Mouse (Mus musculus): ENCODE results near the gene Ccdc38. TPM values are rescaled to one million over a fixed set of nuclear protein-coding genes. Genes with fewer than 3 reads are reported as not detected.

Gene Ccdc38
- total and polyA plus RNA-seq, 2 experiments, result 0.28 to 0.40 TPM

DNA sequence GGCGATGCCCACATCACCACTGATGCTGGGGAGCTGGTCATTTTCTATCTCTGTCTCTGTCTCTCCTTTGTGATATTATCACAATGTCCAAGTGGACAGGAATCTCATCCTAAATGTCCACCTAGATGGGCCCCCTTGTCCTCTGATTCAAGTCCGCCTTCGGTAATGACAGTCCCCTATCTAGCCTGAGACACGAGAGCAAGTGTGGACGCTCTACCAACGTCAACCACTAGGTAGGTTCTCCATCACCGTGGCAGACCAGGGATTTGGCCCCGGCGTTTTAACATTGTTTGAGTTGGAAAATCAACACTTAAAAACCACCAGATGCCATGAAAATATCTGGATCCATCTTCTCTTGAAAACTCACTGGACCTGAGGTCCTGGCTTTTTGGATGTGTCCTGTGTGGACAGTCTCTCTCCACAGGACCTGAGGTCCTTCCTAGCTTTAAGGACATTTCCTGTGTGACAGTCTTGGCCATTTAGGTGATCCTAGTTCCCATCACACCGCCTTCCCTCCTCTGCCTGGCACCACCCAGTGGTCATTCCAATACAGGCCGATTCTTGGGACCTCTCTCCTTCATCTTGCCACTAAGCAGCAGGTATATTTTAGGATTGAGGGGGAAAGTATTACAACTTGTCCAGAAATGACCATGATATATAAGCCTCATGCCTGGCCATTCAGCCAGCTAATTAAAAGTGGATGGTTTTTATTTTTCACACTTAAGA, 27.6 kb downstream of the Ccdc38 start:
- WGBS, result 86% methylated on average over 11 of the region's 11 CpGs

GRCm38 (mm10) chr10:93568671-93569070, 28.2 kb downstream of the Ccdc38 start:
- no peaks in the 10 kb centered on the region for H3K36me3 ChIP-seq (ENCODE audit: control insufficient read depth, insufficient read depth, low read length)
- WGBS, result 81% methylated on average over 6 of the region's 6 CpGs
- no peaks in the 10 kb centered on the region for H3K27me3 ChIP-seq (ENCODE audit: control insufficient read depth, insufficient read depth, low read length)
- no peak overlapping the region for H3K27ac ChIP-seq (replicated peaks; ENCODE audit: insufficient read depth, low read depth, low read length)
- TF ChIP-seq POLR2A (IDR thresholded peaks at IDR 0.05; ENCODE audit: extremely low read depth, insufficient read depth, low read length) (no peak), CTCF (IDR thresholded peaks at IDR 0.05; ENCODE audit: low read depth, low read length) (no peak)
- H3K4me1 ChIP-seq (ENCODE audit: control insufficient read depth, insufficient read depth, low read length), result no peaks in the 10 kb centered on the region
- DNase-seq (ENCODE audit: extremely low read depth, low read depth, low spot score), result no peak
- H3K4me3 ChIP-seq (ENCODE audit: insufficient read depth, low read depth, low read length), result no peak overlapping the region
- H3K79me2 ChIP-seq (ENCODE audit: control insufficient read depth, insufficient read depth, low read length), result no peaks in the 10 kb centered on the region
- H3K9ac ChIP-seq (ENCODE audit: low read depth, low read length), result no peak overlapping the region

More for the DNA sequence above, 27.6 kb downstream of the Ccdc38 start:
- H3K27ac ChIP-seq (replicated peaks; ENCODE audit: insufficient read depth, low read depth, low read length), result no peak overlapping the region
- H3K4me1 ChIP-seq (ENCODE audit: control insufficient read depth, insufficient read depth, low read length), result no peaks in the 10 kb centered on the region
- H3K4me3 ChIP-seq (ENCODE audit: insufficient read depth, low read depth, low read length), result no peak overlapping the region
- no peak overlapping the region for H3K9ac ChIP-seq (ENCODE audit: low read depth, low read length)
- no peaks in the 10 kb centered on the region for H3K36me3 ChIP-seq (ENCODE audit: control insufficient read depth, insufficient read depth, low read length)
- H3K27me3 ChIP-seq (ENCODE audit: control insufficient read depth, insufficient read depth, low read length), result no peaks in the 10 kb centered on the region
- H3K79me2 ChIP-seq (ENCODE audit: control insufficient read depth, insufficient read depth, low read length), result no peaks in the 10 kb centered on the region
- DNase-seq (ENCODE audit: extremely low read depth, low read depth, low spot score), result no peak
- TF ChIP-seq CTCF (IDR thresholded peaks at IDR 0.05; ENCODE audit: low read depth, low read length) (no peak), POLR2A (IDR thresholded peaks at IDR 0.05; ENCODE audit: extremely low read depth, insufficient read depth, low read length) (no peak)

GRCm38 (mm10) chr10:93572209-93572608, 31.8 kb downstream of the Ccdc38 start:
- Histone ChIP-seq H3K9ac (ENCODE audit: low read depth, low read length) (no peak overlapping the region), H3K4me3 (ENCODE audit: insufficient read depth, low read depth, low read length) (no peak overlapping the region), H3K36me3 (ENCODE audit: control insufficient read depth, insufficient read depth, low read length) (no peaks in the 10 kb centered on the region), H3K27me3 (ENCODE audit: control insufficient read depth, insufficient read depth, low read length) (no peaks in the 10 kb centered on the region), H3K4me1 (ENCODE audit: control insufficient read depth, insufficient read depth, low read length) (0 out of 2 replicates have a peak, but pooled peaks cover 3% of the 10 kb centered on the region), H3K79me2 (ENCODE audit: control insufficient read depth, insufficient read depth, low read length) (no peaks in the 10 kb centered on the region), H3K27ac (replicated peaks; ENCODE audit: insufficient read depth, low read depth, low read length) (no peak overlapping the region)
- TF ChIP-seq CTCF (IDR thresholded peaks at IDR 0.05; ENCODE audit: low read depth, low read length) (no peak), POLR2A (IDR thresholded peaks at IDR 0.05; ENCODE audit: extremely low read depth, insufficient read depth, low read length) (no peak)
- WGBS, result 59% methylated on average over 2 of the region's 2 CpGs
- no peak for DNase-seq (ENCODE audit: extremely low read depth, low read depth, low spot score)

- H3K27ac ChIP-seq (replicated peaks; ENCODE audit: insufficient read depth, low read depth, low read length), result no peak overlapping the region
- H3K27me3 ChIP-seq (ENCODE audit: control insufficient read depth, insufficient read depth, low read length), result no peaks in the 10 kb centered on the region
- DNase-seq (ENCODE audit: extremely low read depth, low read depth, low spot score), result no peak
- TF ChIP-seq CTCF (IDR thresholded peaks at IDR 0.05; ENCODE audit: low read depth, low read length) (no peak), POLR2A (IDR thresholded peaks at IDR 0.05; ENCODE audit: extremely low read depth, insufficient read depth, low read length) (no peak)
- H3K9ac ChIP-seq (ENCODE audit: low read depth, low read length), result no peak overlapping the region
- 0 out of 2 replicates have a peak, but pooled peaks cover 3% of the 10 kb centered on the region for H3K4me1 ChIP-seq (ENCODE audit: control insufficient read depth, insufficient read depth, low read length)
- H3K79me2 ChIP-seq (ENCODE audit: control insufficient read depth, insufficient read depth, low read length), result no peaks in the 10 kb centered on the region
- WGBS, result 32% methylated on average over 4 of the region's 4 CpGs
- no peaks in the 10 kb centered on the region for H3K36me3 ChIP-seq (ENCODE audit: control insufficient read depth, insufficient read depth, low read length)
- H3K4me3 ChIP-seq (ENCODE audit: insufficient read depth, low read depth, low read length), result no peak overlapping the region
Observed at GRCm38 (mm10) chr10:93574966-93575365, 34.5 kb downstream of the Ccdc38 start.

GRCm38 (mm10) chr10:93575960-93576359, 35.5 kb downstream of the Ccdc38 start:
- WGBS, result 92% methylated on average over 8 of the region's 8 CpGs
- no peaks in the 10 kb centered on the region for H3K36me3 ChIP-seq (ENCODE audit: control insufficient read depth, insufficient read depth, low read length)
- no peaks in the 10 kb centered on the region for H3K79me2 ChIP-seq (ENCODE audit: control insufficient read depth, insufficient read depth, low read length)
- TF ChIP-seq POLR2A (IDR thresholded peaks at IDR 0.05; ENCODE audit: extremely low read depth, insufficient read depth, low read length), result no peak
- no peak for TF ChIP-seq CTCF (IDR thresholded peaks at IDR 0.05; ENCODE audit: low read depth, low read length)
- H3K4me3 ChIP-seq (ENCODE audit: insufficient read depth, low read depth, low read length), result no peak overlapping the region
- no peak overlapping the region for H3K27ac ChIP-seq (replicated peaks; ENCODE audit: insufficient read depth, low read depth, low read length)
- DNase-seq (ENCODE audit: extremely low read depth, low read depth, low spot score), result no peak
- H3K4me1 ChIP-seq (ENCODE audit: control insufficient read depth, insufficient read depth, low read length), result 0 out of 2 replicates have a peak, but pooled peaks cover 3% of the 10 kb centered on the region
- H3K9ac ChIP-seq (ENCODE audit: low read depth, low read length), result no peak overlapping the region
- H3K27me3 ChIP-seq (ENCODE audit: control insufficient read depth, insufficient read depth, low read length), result no peaks in the 10 kb centered on the region

DNA sequence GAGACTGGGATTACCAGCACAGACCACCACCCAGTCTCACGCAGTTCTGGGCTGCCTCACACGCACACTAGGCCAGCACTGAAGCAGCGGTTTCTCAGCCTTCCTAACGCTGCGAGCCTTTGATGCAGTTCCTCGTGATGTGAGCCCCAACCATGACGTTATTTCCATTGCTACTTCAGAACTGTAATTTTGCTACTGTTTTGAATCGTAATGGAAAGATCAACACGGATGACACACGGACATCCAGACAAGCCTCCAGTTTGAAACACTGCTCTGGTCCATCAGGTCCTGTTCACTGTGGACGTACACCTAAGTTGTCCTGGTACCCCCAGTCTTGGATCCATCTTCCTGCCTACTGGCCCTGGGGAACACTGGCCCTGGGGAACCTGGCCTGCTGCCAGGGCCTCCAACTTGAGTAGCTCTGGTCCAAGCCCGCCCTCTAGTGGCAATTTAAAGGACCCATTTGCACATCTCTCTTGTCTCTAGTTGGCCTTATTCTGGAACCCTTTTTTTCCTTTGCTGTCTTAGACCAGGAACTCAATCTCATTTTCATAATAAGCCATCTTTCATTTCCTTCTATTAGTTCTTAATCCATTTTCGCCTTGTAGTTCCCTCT, 36.9 kb downstream of the Ccdc38 start:
- Histone ChIP-seq H3K4me1 (ENCODE audit: control insufficient read depth, insufficient read depth, low read length) (0 out of 2 replicates have a peak, but pooled peaks cover 3% of the 10 kb centered on the region), H3K9ac (ENCODE audit: low read depth, low read length) (no peak overlapping the region), H3K36me3 (ENCODE audit: control insufficient read depth, insufficient read depth, low read length) (peaks cover 1% of the 10 kb centered on the region; the same call in 1 of the 2 replicates), H3K4me3 (ENCODE audit: insufficient read depth, low read depth, low read length) (no peak overlapping the region), H3K79me2 (ENCODE audit: control insufficient read depth, insufficient read depth, low read length) (no peaks in the 10 kb centered on the region), H3K27ac (replicated peaks; ENCODE audit: insufficient read depth, low read depth, low read length) (no peak overlapping the region), H3K27me3 (ENCODE audit: control insufficient read depth, insufficient read depth, low read length) (no peaks in the 10 kb centered on the region)
- TF ChIP-seq CTCF (IDR thresholded peaks at IDR 0.05; ENCODE audit: low read depth, low read length) (peak; percentile 91), POLR2A (IDR thresholded peaks at IDR 0.05; ENCODE audit: extremely low read depth, insufficient read depth, low read length) (no peak)
- 59% methylated on average over 13 of the region's 13 CpGs for WGBS
- DNase-seq (ENCODE audit: extremely low read depth, low read depth, low spot score), result peak; percentile 70
